Mouse (Mus musculus) thymus, adult 2 months (tissue): Measurements from ENCODE around the gene 9830107B12Rik.

ENCODE experiments used
- CTCF ChIP-seq: fragments of 200-500 bp; IDR thresholded peaks from 2 replicates; pipeline ENCODE4 v1.5.1; 2012; ENCODE audit warnings: mild to moderate bottlenecking, control low read depth, low read length, moderate library complexity, borderline replicate concordance; ENCODE audit not compliant: control insufficient read depth, poor library complexity, insufficient read depth; ENCODE audit errors: extremely low read depth
- POLR2A ChIP-seq: fragments of 200-500 bp; IDR thresholded peaks from 2 replicates; pipeline ENCODE4 v1.6.1; 2012; ENCODE audit warnings: mild to moderate bottlenecking, low read length, control low read depth, moderate library complexity; ENCODE audit not compliant: control insufficient read depth, poor library complexity, insufficient read depth; ENCODE audit errors: extremely low read depth

DNA sequence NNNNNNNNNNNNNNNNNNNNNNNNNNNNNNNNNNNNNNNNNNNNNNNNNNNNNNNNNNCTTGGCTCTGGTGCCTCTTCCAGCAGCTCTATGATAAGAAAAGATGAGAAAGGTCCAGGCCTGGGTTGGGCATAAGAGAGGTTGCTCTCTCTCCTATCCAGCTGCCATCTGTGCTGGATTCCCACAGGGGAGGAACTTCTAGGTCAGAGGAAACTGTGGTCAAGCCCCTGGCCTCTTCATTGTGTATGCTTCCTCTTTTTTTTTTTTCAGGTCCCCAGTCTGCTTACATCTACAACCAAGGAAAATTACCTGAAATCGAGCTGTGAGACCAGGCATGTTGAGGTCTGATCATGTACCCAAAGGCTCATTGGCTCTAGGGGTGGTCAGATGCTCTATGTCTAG is 27.5 kb downstream of the 9830107B12Rik start:
- TF ChIP-seq CTCF, result no peak
- TF ChIP-seq POLR2A, result no peak
